Mouse (Mus musculus) embryonic facial prominence, embryonic 15.5 days (tissue): ENCODE data around the gene AC129217.1. TPM values are rescaled to one million over a fixed set of nuclear protein-coding genes. Genes with fewer than 3 reads are reported as not detected.

Source experiments
- ATAC-seq: fragments of 200-750 bp; cut with Nextera tagmentation; 2 replicates; pipeline ENCODE4 v1.8.0; 2017; ENCODE audit warnings: low read depth, moderate TSS enrichment; ENCODE audit not compliant: insufficient number of reproducible peaks, low FRiP score, low TSS enrichment
- H3K27ac ChIP-seq: fragments of 300-500 bp; sonication (generic); replicated peaks from 2 replicates; pipeline ENCODE4 v1.5.1; 2015; ENCODE audit warnings: mild to moderate bottlenecking, inconsistent platforms
- H3K27me3 ChIP-seq: fragments of 300-500 bp; sonication (generic); 2 replicates; pipeline ENCODE4 v1.6.1; 2015; ENCODE audit warnings: inconsistent platforms
- H3K36me3 ChIP-seq: fragments of 300-500 bp; sonication (generic); 2 replicates; pipeline ENCODE4 v1.6.1; 2015; ENCODE audit warnings: mild to moderate bottlenecking, inconsistent platforms
- H3K4me1 ChIP-seq: fragments of 300-500 bp; sonication (generic); 2 replicates; pipeline ENCODE4 v1.6.1; 2015; ENCODE audit warnings: inconsistent platforms
- H3K4me2 ChIP-seq: fragments of 300-500 bp; sonication (generic); replicated peaks from 2 replicates; pipeline ENCODE4 v1.6.1; 2015; ENCODE audit warnings: mild to moderate bottlenecking, inconsistent platforms
- H3K4me3 ChIP-seq: fragments of 300-500 bp; sonication (generic); replicated peaks from 2 replicates; pipeline ENCODE4 v1.5.1; 2015; ENCODE audit warnings: mild to moderate bottlenecking, inconsistent platforms
- H3K9ac ChIP-seq: fragments of 300-500 bp; sonication (generic); 2 replicates; pipeline ENCODE4 v1.6.1; 2015; ENCODE audit warnings: inconsistent platforms
- H3K9me3 ChIP-seq: fragments of 300-500 bp; sonication (generic); replicated peaks from 2 replicates; pipeline ENCODE4 v1.6.1; 2016; ENCODE audit warnings: inconsistent platforms
- WGBS: fragments of 180-500 bp; shearing (Covaris S2); methylation state at CpG from one replicate; pipeline ENCODE4 v1.1.7; 2015; 5-methylcytosine and 5-hydroxymethylcytosine counted together
- polyA plus RNA-seq: library from polyadenylated mRNA; unstranded; fragments of >200 nt; fragmentation: Nextera tagmentation; extraction: Ambion mirVana; gene quantifications from 2 replicates; pipeline ENCODE4 v1.2.1, GENCODE M21; 2015

Gene AC129217.1
- polyA plus RNA-seq, 1 experiment from 2014 or later = not detected

DNA sequence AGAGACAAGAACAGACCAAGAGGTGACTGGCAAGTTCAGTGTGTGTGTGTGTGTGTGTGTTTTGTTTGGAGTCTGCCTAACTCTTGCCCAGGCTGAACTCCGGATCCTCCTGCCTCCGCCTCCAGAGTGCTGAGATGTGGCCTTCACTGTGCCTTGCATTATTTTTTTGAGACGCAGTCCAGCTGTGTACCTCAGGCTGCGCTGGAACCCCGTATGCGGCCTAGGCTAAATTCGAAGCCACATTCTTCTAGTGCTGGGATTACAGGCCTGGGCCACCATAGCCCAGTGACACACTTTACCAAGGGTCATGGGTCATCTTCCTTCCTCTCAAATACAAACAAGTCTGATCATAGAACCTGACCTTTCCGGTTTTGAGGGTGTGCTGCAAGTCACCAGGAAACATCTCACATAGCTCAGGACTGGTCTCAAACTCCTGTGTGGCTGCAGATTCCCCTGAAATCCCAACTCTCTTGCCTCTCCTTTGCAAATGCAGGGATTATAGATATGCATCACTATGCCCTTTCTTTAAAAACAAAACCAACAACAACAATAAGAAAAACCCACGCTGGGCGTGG is 42.8 kb downstream of the AC129217.1 start:
- H3K4me2 ChIP-seq = peak overlapping the region; percentile 83
- no peaks in the 10 kb centered on the region for H3K27me3 ChIP-seq
- no peak for ATAC-seq
- 0 out of 2 replicates have a peak overlapping the region, but pooled peaks have one; percentile 85 for H3K27ac ChIP-seq
- H3K4me3 ChIP-seq = peak overlapping the region; percentile 94
- 64% methylated on average over 10 of the region's 10 CpGs for WGBS
- peak overlapping the region; percentile 96 for H3K9ac ChIP-seq
- peaks cover 9% of the 10 kb centered on the region for H3K4me1 ChIP-seq
- H3K36me3 ChIP-seq = peaks cover 40% of the 10 kb centered on the region
- no peaks in the 10 kb centered on the region for H3K9me3 ChIP-seq

GRCm38 (mm10) chr19:8875031-8875430 is 45.5 kb downstream of the AC129217.1 start:
- H3K36me3 ChIP-seq = peaks cover 45% of the 10 kb centered on the region

GRCm38 (mm10) chr19:8880311-8881033 is 50.9 kb downstream of the AC129217.1 start, which contains the start of gene Uqcc3:
Uqcc3 (minus strand) TSS chr19:8880923.
- Histone ChIP-seq H3K9me3 (no peaks in the 10 kb centered on the region), H3K27me3 (no peaks in the 10 kb centered on the region), H3K4me2 (peak within 1 kb of the TSS; percentile 76), H3K4me1 (peaks cover 15% of the 10 kb centered on the region), H3K4me3 (peak within 1 kb of the TSS; percentile 76), H3K9ac (peak within 1 kb of the TSS; percentile 86), H3K27ac (peak within 1 kb of the TSS; percentile 90), H3K36me3 (peaks cover 19% of the 10 kb centered on the region)
- ATAC-seq = peak; percentile 96
- under 1% methylated on average over 42 of the region's 42 CpGs for WGBS

More at GRCm38 (mm10) chr19:8875031-8875430, 45.5 kb downstream of the AC129217.1 start:
- H3K4me3 ChIP-seq = no peak overlapping the region
- 95% methylated on average over 7 of the region's 7 CpGs for WGBS
- no peak overlapping the region for H3K4me2 ChIP-seq
- no peaks in the 10 kb centered on the region for H3K9me3 ChIP-seq
- H3K27me3 ChIP-seq = no peaks in the 10 kb centered on the region
- peaks cover 17% of the 10 kb centered on the region for H3K4me1 ChIP-seq
- no peak for ATAC-seq
- H3K9ac ChIP-seq = no peak overlapping the region
- H3K27ac ChIP-seq = no peak overlapping the region

GRCm38 (mm10) chr19:8881034-8881392 is 51.4 kb downstream of the AC129217.1 start:
- Histone ChIP-seq H3K4me1 (peaks cover 15% of the 10 kb centered on the region), H3K9me3 (no peaks in the 10 kb centered on the region), H3K4me2 (peak overlapping the region; percentile 76), H3K27me3 (no peaks in the 10 kb centered on the region), H3K9ac (peak overlapping the region; percentile 86), H3K4me3 (peak overlapping the region; percentile 76), H3K27ac (peak overlapping the region; percentile 90; the same call in 1 of the 2 replicates), H3K36me3 (peaks cover 14% of the 10 kb centered on the region)
- no peak for ATAC-seq
- WGBS = 9% methylated on average over 3 of the region's 3 CpGs

- Histone ChIP-seq H3K9me3 (no peaks in the 10 kb centered on the region), H3K4me3 (no peak within 1 kb of the TSS), H3K27ac (no peak within 1 kb of the TSS), H3K4me2 (no peak within 1 kb of the TSS), H3K27me3 (no peaks in the 10 kb centered on the region), H3K9ac (no peak within 1 kb of the TSS), H3K4me1 (peaks cover 26% of the 10 kb centered on the region), H3K36me3 (no peaks in the 10 kb centered on the region)
- 74% methylated on average over 3 of the region's 3 CpGs for WGBS
- no peak for ATAC-seq
Measured at GRCm38 (mm10) chr19:8883616-8884015, 54.0 kb downstream of the AC129217.1 start, which contains the start of the genes Lbhd1 and Gm49403. Lbhd1 (plus strand) TSS chr19:8883732. Gm49403 (plus strand) TSS chr19:8883930.

GRCm38 (mm10) chr19:8886916-8887584 is 57.5 kb downstream of the AC129217.1 start:
- Histone ChIP-seq H3K36me3 (peaks cover 15% of the 10 kb centered on the region), H3K9me3 (no peaks in the 10 kb centered on the region), H3K27ac (peak overlapping the region; percentile 88), H3K9ac (no peak overlapping the region; the same call in 1 of the 2 replicates), H3K4me1 (peaks cover 18% of the 10 kb centered on the region), H3K27me3 (no peaks in the 10 kb centered on the region), H3K4me2 (peak overlapping the region; percentile 70; the same call in 1 of the 2 replicates), H3K4me3 (no peak overlapping the region)
- no peak for ATAC-seq
- WGBS = 44% methylated on average over 1 of the region's 1 CpGs

DNA sequence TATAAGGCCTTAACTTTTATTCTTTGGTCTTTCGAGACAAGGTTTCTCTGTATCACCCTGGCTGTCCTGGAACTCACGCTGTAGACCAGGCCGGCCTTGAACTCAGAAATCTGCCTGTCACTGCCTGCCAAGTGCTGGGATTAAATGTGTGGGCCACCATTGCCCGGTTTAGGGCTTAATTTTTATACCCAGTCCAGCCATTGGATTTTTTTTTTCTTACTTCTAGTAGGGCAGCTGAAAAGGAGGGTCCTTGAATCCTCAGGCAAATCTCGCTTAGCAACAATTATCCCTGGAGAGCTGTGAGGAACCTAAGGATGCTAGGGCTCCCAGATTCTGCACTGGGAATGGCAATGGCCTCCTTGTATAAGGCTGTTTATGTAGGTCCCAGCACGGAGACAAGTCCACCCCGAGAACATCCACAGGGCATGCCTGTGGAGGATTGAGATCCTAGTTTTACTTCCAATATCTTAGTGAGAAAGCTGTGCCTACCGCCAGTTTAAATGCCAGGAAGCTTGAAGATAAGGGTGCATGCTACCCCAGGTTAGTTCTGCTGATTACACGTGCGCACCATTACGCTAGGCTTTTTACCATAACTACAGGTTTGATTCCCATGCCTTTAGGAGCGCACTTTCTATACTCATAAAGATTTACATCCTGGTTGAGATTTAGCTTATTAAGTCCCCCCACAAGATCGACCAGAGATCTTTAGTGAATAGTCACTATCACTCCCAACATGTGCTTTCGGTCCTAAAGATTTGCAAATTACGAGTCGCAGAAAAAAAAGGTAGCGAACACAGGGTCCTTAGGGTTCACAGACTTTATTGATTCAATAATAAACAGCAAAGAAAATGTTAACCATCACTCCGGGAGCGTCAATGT is 58.3 kb downstream of the AC129217.1 start:
- Histone ChIP-seq H3K9me3 (no peaks in the 10 kb centered on the region), H3K36me3 (peaks cover 15% of the 10 kb centered on the region), H3K4me1 (peaks cover 18% of the 10 kb centered on the region), H3K4me2 (peak overlapping the region; percentile 70), H3K4me3 (peak overlapping the region; percentile 70), H3K27me3 (no peaks in the 10 kb centered on the region), H3K27ac (peak overlapping the region; percentile 88), H3K9ac (peak overlapping the region; percentile 89)
- WGBS = 13% methylated on average over 19 of the region's 19 CpGs
- ATAC-seq = no peak

DNA sequence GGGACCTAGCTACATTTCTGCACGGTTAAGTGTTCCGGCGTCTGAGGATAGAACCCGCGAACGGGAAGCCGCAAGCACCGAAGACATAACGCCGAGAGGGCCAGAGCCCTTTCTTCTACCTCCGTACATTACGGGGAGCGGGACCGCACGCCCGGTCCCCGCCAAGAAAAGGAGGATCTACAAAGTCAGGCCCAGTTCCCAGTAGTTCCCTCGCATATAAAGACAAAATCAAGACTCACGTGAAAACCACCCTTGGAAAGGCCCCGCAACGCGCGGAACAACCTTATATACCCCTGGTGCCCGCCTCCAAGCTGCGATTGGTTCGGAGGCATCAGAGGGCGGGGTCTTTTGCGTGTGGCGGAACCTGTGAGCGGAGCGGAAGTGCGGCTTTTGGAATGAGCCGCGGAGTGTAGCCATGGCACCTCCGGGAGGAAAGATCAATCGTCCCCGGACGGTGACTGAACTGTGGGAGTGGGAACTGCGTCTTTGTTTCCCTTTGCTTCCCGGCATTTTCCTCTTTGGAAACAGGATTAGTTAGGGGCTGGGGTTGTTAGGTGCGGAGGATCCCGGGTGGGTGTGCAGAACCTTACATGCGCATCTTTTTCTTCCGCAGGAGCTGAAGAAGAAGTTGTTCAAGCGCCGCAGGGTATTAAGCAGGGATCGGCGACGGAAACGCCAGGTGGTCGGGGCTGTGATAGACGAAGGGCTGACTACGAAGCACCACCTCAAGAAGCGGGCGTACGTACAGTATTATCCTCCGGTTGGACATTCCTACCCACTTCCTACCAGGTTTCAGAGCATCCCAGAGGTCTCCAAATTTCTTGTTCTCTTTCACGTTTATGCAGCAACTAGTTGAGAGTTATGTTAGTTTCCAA is 59.2 kb downstream of the AC129217.1 start, which contains the start of the genes 1810009A15Rik and Gm49416:
Gene 1810009A15Rik, plus strand, starts transcription at position 343 of the 875 bp plus-strand sequence.
Gene Gm49416, plus strand, starts transcription at position 416 of the 875 bp plus-strand sequence.
- Histone ChIP-seq H3K27ac (peak within 1 kb of the TSS; percentile 88), H3K4me1 (peaks cover 22% of the 10 kb centered on the region), H3K9me3 (no peaks in the 10 kb centered on the region), H3K27me3 (no peaks in the 10 kb centered on the region), H3K4me2 (peak within 1 kb of the TSS; percentile 70), H3K36me3 (peaks cover 15% of the 10 kb centered on the region), H3K4me3 (peak within 1 kb of the TSS; percentile 70), H3K9ac (peak within 1 kb of the TSS; percentile 89)
- ATAC-seq = peak; percentile 93
- WGBS = under 1% methylated on average over 58 of the region's 58 CpGs
